Mouse (Mus musculus) CD8-positive naive resting alpha-beta T cell, adult 57 days (primary cell): ENCODE data around the gene Tpbpa. TPM values are rescaled to one million over a fixed set of nuclear protein-coding genes. Genes with fewer than 3 reads are reported as not detected.

Source experiments
- total RNA-seq: library from RNA; stranded (reverse); gene quantifications from one replicate; pipeline ENCODE4 v1.2.4, GENCODE M21; 2023

The Tpbpa gene
- total RNA-seq = not detected

GRCm38 (mm10) chr13:60941884-60942283, at the start of gene Tpbpa:
Tpbpa (minus strand) TSS chr13:60941984.

DNA sequence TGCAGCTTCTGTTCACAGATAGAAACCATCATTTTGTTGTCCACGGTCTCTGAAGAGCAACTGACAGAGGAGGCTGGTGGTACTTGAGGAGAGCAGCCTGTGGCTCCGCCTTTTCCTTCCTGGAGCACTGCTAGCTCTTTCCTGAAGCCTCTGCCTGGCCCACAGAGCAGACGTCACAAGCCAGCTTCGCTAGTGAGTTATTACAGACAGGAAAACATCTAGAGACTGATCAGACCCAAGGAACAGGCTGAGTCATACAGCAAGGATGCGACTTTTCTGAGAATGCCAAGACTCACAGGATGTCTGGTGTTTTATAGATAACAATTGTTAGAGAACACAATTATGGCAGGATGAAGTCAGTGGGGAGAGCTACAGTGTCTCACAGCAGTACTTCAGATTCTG, 5.3 kb downstream of the Tpbpa start, which contains the start of the genes Gm49391 and Ctla2a:
Gene Gm49391 (minus strand): TSS at position 72 of the 402 bp plus-strand sequence.
Gene Ctla2a (minus strand): TSS at position 126 of the 402 bp plus-strand sequence.

DNA sequence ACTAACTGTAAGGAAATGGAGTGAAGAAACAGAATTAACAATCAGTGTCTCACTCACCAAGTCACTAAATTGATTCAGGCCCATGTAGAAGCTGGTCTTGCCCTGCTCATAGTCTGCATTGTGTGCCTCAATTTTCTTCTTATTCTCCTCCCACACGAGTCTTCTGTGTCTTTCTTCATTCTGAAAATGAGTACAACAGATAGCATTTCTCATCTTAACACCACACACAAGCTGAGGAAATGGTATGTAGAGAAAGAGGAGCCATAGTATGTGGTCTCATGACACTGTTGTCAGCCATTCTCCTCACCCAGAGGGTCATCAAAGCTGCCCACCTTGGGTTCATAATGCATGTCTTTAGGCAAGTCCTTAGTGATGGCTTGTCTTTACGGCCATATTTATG, 6.3 kb downstream of the Tpbpa start, which contains the start of gene Gm49393:
Gene Gm49393 (minus strand): TSS at position 101 of the 400 bp plus-strand sequence.

GRCm38 (mm10) chr13:60904780-60905179, 37.0 kb downstream of the Tpbpa start, which contains the start of gene Tpbpb:
Tpbpb (minus strand) TSS chr13:60904880.

GRCm38 (mm10) chr13:60897328-60897727, 44.5 kb downstream of the Tpbpa start, which contains the start of gene Ctla2b:
Ctla2b (minus strand) TSS chr13:60897447.

DNA sequence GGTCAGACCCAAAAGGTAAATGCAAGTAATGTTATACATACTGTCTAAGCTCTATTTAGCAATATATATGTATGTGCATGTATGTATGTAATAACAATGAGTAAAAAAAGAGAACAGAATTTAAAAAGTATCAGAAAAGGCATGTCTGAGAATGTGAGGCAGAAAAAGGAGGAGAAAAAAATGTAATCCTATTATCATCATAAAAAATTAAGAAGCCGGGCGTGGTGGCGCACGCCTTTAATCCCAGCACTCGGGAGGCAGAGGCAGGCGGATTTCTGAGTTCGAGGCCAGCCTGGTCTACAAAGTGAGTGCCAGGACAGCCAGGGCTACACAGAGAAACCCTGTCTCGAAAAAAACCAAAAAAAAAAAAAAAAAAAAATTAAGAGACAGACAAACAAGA, 45.0 kb downstream of the Tpbpa start, which contains the start of gene Gm49392:
Gene Gm49392 (minus strand): TSS at position 101 of the 400 bp plus-strand sequence.

Other genes starting within 250 kb of the Tpbpa start
- gene BC051665, start 155.6 kb downstream of the Tpbpa start, total RNA-seq = not detected
- not detected for gene Ctsll3, start 139.1 kb downstream of the Tpbpa start, total RNA-seq
- 14.3 TPM for gene 4930486L24Rik, start 77.5 kb downstream of the Tpbpa start, total RNA-seq
- not detected for gene Gm49392, start 45.1 kb downstream of the Tpbpa start, total RNA-seq
- 13.8 TPM for gene Ctla2b, start 44.5 kb downstream of the Tpbpa start, total RNA-seq
- gene Tpbpb, start 37.1 kb downstream of the Tpbpa start, total RNA-seq = not detected
- gene Gm49393, start 6.4 kb downstream of the Tpbpa start, total RNA-seq = not detected
- gene Gm49391, start 5.4 kb downstream of the Tpbpa start, total RNA-seq = not detected
- gene Ctla2a, start 5.4 kb downstream of the Tpbpa start, total RNA-seq = 65.3 TPM
- not detected for gene Ctsj, start 64.0 kb upstream of the Tpbpa start, total RNA-seq
- gene Ctsq, start 98.6 kb upstream of the Tpbpa start, total RNA-seq = not detected
- not detected for gene Ctsr, start 222.3 kb upstream of the Tpbpa start, total RNA-seq